Comparison of ENCODE assay signal across 11 mouse cellular contexts in the genomic region with DNA sequence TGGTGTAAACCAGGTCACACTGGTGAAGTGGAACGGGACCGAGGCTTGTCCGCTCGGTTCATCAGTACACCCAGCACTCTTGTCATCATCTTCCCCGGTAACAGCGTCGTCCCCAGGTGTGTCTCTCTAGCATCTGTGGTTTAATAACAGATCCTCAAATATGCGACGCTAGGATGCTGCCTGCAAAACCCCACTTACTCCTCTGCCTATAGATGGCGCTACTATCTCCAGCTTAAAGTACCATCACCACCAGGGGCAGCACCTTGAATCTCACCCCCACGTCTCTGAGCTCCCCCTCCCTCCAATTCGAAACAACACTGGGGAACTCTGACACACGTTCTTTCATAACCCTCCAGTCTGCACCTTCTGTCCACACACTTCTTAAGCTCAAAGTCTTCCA.
DNase-seq lines count a peak whose midpoint lies in the region; ATAC-seq lines count a peak whose summit lies in the region.
"Had no signal": no experiment of that assay in that cellular context is flagged by ENCODE, and none has a peak within 500 bp of the region (broad histone marks: within the 10 kb centered on the region; RNA-seq: fewer than 3 reads in every experiment).

No protein-coding gene starts in this region.

- WGBS in hindbrain, embryonic 16.5 days: 84% methylated on average over 13 of the region's 13 CpGs
- WGBS in hindbrain, embryonic 12.5 days: 82% methylated on average over 13 of the region's 13 CpGs
- 86% methylated on average over 13 of the region's 13 CpGs for WGBS in neural tube, embryonic 15.5 days

- H3K4me2 ChIP-seq in hindbrain, embryonic 16.5 days (ENCODE audit: low read length): no peak overlapping the region
- no peak overlapping the region for H3K4me2 ChIP-seq in hindbrain, embryonic 12.5 days (replicated peaks)
- H3K4me2 ChIP-seq in neural tube, embryonic 15.5 days: no peak overlapping the region
- H3K4me2 ChIP-seq: midbrain, embryonic 11.5 days had no signal

- no peak overlapping the region for H3K27ac ChIP-seq in hindbrain, embryonic 16.5 days (ENCODE audit: low read depth, low read length)
- H3K27ac ChIP-seq in hindbrain, embryonic 12.5 days: no peak overlapping the region
- no peak overlapping the region for H3K27ac ChIP-seq in neural tube, embryonic 15.5 days (replicated peaks)

- no peak overlapping the region for H3K4me3 ChIP-seq in hindbrain, embryonic 16.5 days (ENCODE audit: low read length)
- H3K4me3 ChIP-seq in hindbrain, embryonic 12.5 days: no peak overlapping the region
- no peak overlapping the region for H3K4me3 ChIP-seq in neural tube, embryonic 15.5 days (replicated peaks)

- no peaks in the 10 kb centered on the region for H3K36me3 ChIP-seq in hindbrain, embryonic 16.5 days (ENCODE audit: control insufficient read depth, insufficient read depth, low read length)
- H3K36me3 ChIP-seq in hindbrain, embryonic 12.5 days: no peaks in the 10 kb centered on the region
- H3K36me3 ChIP-seq in neural tube, embryonic 15.5 days: no peaks in the 10 kb centered on the region
- H3K36me3 ChIP-seq: G1E had no signal

- no peaks in the 10 kb centered on the region for H3K9me3 ChIP-seq in hindbrain, embryonic 16.5 days (ENCODE audit: control insufficient read depth, low read length)
- no peaks in the 10 kb centered on the region for H3K9me3 ChIP-seq in hindbrain, embryonic 12.5 days (replicated peaks)
- H3K9me3 ChIP-seq in neural tube, embryonic 15.5 days (replicated peaks): no peaks in the 10 kb centered on the region

- H3K4me1 ChIP-seq in hindbrain, embryonic 16.5 days (ENCODE audit: control insufficient read depth, insufficient read depth, low read depth, low read length): peaks cover 8% of the 10 kb centered on the region
- peaks cover 20% of the 10 kb centered on the region for H3K4me1 ChIP-seq in hindbrain, embryonic 12.5 days
- H3K4me1 ChIP-seq in neural tube, embryonic 15.5 days: peaks cover 13% of the 10 kb centered on the region

- ATAC-seq in hindbrain, embryonic 16.5 days: 0 out of 2 replicates have a peak, but pooled peaks have one; percentile 14
- no peak for ATAC-seq in hindbrain, embryonic 12.5 days (ENCODE audit: low FRiP score)
- ATAC-seq in neural tube, embryonic 15.5 days (ENCODE audit: low FRiP score): peak; percentile 28; the same call in 1 of the 2 replicates

- no peak for DNase-seq in neural tube, embryonic 10.5 days (ENCODE audit: extremely low spot score, low spot score)
- peak; percentile 14 for DNase-seq in T-cell, adult 2 months (ENCODE audit: low spot score)
- peak; percentile 52 for DNase-seq in naive thymus-derived CD4-positive, alpha-beta T cell, adult 2 months (ENCODE audit: low read depth)
- no peak for DNase-seq in adipocyte (ENCODE audit: low spot score)
- no peak for DNase-seq in right cerebral cortex, postnatal 10 days (ENCODE audit: low spot score in 2 of 2)
- DNase-seq: cerebellum, adult 9-11 months had no signal

- H3K27me3 ChIP-seq in hindbrain, embryonic 16.5 days (replicated peaks; ENCODE audit: control insufficient read depth, insufficient read depth, low read length): no peaks in the 10 kb centered on the region
- H3K27me3 ChIP-seq in hindbrain, embryonic 12.5 days: no peaks in the 10 kb centered on the region
- H3K27me3 ChIP-seq in neural tube, embryonic 15.5 days (replicated peaks): no peaks in the 10 kb centered on the region

- no peak overlapping the region for H3K9ac ChIP-seq in hindbrain, embryonic 16.5 days (ENCODE audit: low read depth, low read length)
- H3K9ac ChIP-seq in hindbrain, embryonic 12.5 days: no peak overlapping the region
- no peak overlapping the region for H3K9ac ChIP-seq in neural tube, embryonic 15.5 days (replicated peaks)

Comparison
In these comparisons a context has a peak if more than half of its experiments do, and no peak if none do; other contexts are left out.
1. DNase-seq: peak in T-cell, adult 2 months (single experiment) and naive thymus-derived CD4-positive, alpha-beta T cell, adult 2 months (single experiment); none in neural tube, embryonic 10.5 days (single experiment), adipocyte (single experiment) and right cerebral cortex, postnatal 10 days (0 of 2).